Mouse (Mus musculus) right cerebral cortex, postnatal 10 days (tissue): ENCODE measurements around the gene Rbfox3.

Source experiments
- DNase-seq, 2 experiments: peaks; one replicate each; pipeline ENCODE4 v3.0.0; 2021; ENCODE audit warnings: low spot score in 2 of 2

Gene Rbfox3

DNA sequence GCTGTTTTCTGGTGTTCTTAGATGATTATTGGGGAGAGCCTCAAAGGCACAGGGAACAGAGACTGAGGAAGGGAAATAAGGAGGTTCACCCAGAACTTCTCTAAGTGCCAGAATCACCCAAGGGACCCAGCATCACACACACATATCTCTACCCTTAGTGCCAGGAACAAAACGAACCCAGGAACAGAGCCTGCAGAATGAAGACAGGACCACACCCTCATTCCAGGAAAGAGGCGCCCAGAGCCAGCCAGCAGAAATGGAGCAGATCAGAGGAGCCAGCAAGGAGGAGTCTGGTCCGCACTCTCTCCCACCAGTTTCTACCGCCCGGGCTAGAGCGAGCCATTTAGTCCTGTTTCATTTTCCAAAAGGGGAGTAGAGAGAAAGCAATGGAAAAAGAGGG is 358.4 kb downstream of the Rbfox3 start:
- no peak for DNase-seq

DNA sequence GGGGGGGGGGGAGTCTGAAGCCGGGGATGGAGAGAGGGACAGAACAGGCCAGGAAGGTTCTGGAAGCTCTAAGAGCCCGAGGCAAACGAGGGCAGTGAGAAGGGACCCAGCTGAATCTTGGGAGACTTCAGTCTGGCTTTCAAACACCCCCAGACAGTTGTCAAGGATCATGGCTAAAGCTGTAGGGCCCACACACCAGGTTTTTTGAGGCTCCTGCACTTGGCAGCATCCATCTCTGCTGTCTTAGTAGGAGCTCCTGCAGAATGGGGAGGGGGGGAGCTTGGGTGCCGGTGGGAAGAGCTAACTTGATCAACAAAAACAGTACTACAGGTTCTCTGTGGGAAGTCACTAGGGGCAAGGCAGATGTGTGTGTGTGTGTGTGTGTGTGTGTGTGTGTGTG is 358.9 kb downstream of the Rbfox3 start:
- no peak for DNase-seq

DNA sequence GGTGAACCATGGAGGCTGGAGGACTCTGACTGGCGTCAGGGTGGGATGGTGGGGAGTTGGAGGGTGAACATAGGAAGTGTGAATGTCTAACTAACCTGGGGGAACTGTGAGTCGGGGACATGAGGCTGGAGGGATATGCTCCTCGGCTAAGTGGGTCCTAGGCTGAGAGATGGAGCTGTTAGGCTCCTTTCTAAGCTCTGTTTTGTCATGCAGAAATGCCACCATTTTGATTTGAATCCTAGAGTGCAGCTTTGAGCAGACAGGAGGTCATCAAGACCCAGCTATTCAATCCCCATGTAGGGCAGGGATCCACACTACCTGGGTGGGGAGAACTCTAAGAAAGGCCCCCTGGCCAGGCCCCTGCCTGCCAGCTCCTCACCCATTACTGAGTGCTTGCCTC is 359.7 kb downstream of the Rbfox3 start:
- no peak for DNase-seq

DNA sequence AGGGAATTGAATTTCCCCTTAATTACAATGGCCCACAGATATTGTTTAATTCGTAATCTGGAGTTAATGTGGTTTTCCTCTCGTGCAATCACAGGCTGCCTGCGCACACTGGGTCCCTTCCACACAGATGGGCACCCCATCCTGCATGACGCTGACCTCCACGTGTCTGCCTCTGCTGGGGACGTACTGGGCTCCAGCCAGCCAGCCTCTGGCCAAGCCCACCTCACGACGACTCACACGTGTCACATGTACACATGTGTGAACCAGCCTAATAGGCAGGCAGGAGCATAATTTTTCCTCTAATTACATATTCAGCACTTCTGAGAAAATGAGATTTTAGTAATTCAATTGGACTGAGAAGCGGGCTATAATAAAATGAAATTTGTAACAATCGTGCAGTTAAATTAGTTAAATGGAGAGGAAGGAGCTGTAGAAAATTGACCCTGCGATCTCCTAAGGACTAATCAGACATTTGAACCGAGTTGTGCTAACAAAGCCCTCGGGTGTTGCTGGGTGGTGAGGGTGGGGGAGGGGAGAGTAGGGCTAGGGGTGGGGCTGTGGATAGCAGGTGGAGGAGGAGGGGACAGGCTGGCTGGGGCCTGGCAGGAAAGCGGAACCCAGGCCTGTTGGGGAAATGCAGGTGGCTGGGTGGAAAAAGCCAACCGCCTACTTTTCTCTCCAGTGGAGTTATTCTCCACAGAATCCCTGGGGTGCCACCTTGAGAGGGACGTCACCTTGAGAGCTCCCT is 360.4 kb downstream of the Rbfox3 start:
- no peak for DNase-seq

DNA sequence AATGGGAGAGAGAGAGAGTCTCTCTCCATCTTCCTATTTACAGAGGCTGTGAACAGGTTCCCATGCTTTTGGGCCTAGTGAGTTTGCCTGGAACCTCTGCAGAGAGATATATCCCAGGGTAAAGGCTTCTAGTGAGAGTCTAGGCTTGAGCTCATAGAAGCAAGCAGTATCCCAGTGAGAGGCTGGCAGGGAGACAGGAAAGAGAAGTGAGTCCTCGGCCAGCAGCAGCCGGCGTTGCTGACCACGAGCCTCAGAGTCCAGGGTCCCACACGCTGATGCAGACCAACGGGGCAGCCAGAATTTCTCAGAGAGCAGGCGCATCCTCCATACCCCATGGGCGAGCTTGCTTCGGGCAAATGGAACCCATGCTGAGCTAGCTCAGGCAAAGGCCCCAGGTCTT is 363.2 kb downstream of the Rbfox3 start:
- no peak for DNase-seq

DNA sequence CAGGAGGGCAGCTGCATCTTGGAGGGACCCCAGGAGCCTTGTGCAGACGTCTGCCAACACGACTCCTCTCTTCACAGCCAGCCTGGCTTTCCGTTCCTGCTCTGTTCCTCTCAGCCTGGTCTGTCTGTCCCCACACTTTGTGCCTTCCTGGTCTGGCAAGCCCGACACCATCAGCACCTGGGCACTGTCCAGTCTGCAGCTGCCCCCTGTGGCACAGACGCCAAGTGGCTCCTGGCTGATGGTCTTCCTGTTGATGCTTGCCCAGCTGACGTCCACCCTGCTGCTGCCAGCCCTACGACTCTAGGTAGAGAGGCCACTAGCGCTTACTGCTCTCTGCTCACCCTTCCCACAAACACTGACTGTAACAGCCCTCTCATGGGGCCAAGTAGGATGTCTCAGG is 365.1 kb downstream of the Rbfox3 start:
- no peak for DNase-seq

DNA sequence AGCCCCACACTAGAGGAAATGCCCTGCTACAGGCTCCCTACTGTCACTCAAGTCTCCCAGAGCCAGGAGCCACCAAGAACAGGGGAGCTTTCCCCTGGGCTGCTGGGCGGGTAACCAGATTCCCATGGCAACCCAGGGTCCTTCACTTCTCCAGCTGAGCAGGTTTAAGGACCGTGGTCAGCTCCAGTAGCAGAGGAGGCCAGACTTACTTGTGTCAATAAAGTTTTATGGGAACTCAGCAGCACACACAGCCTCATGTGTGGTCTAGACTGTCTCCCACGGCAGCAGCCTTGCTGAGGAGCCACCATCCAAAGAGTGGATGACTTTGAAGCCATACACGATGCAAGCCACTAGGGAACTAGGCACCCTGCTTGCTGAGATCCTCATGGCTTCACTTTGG is 365.7 kb downstream of the Rbfox3 start:
- DNase-seq = no peak

DNA sequence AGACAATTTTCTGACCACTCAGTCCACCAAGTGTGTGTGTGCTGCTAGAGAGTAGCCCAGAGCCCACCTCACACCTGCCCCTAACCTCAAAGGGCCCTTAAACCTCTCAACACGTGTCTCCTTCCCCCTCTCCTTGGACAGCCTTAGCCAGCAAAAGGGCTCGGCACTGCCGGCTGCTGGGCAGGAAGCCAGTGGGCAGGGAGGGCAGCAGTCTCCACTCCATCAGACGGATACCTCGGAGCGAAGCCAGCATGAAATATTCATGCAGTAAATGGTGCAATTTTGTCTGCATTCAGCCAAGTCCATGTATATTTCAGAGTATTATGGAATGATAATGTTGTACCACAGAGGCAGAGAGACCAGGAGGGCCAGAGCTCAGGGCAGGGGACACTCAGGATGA is 366.8 kb downstream of the Rbfox3 start:
- peak in 1 of 2 experiments; percentile 60 for DNase-seq

DNA sequence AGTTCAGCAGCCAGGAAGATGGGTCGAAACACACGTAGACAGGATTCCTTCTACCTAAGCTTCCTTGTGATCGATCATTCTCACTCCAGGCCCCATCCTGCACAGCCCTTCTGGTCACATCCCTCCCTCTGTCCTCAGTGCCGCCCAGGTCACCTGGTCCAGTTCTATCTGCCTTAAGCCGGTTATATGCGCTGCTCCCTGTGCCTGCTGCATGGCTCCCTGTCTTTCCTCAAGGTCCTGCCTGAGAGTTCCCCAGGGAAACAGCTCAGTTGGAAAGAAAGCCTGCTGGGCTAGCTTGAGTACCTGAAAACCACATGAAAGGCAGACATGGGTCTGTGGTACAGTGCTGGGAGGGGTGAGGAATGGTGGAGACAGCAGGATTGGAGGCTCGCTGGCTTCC is 368.5 kb downstream of the Rbfox3 start:
- DNase-seq = no peak

DNA sequence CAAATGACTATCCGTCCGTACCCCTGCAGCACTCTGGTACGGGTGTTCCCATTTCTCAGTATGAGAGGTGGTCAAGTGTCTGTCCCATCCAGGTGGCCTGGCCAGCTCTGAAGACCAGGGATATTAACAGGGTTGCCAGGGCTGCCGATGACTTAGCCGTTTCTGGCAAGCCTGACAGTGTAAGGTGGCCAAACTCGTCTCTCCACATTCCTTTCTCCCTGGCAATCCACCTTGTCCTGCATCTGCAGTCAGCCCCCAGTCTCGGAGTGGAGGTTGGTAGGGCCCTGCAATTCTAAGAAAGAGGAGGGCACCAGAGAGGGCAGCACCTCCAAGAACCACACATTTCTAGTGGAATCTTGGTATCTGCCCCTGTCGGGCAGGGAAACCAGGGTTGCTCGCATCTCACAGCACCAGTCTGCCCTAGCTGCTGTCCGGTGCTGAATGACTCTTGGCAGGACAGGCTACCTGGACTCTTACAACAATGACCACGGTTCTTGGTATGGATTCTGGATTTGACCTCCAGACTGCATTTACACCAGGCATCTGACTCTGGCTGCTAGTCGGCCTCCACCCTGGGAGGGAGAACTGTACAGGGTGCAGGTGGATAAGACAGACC is 370.9 kb downstream of the Rbfox3 start:
- DNase-seq = no peak

DNA sequence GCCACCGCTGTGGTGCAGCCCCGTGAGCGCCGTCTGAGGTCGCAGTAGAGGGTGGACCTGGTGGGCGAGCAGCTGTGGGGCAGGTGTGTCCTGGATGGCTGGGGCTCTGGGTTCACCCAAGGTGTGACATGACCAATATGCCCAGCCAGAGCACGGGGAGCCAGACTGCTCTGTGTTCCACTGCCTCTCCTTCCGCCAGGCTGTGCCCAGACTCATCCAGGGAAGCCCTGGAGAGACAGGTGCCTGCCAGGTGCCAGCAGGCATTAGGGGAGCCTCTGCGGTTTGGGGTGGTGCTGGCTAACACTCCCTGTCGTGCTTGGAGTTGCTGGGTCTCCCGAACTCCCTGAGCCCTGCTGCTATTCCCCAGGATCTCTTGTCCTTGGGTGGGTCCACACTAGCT is 373.4 kb downstream of the Rbfox3 start:
- no peak for DNase-seq

DNA sequence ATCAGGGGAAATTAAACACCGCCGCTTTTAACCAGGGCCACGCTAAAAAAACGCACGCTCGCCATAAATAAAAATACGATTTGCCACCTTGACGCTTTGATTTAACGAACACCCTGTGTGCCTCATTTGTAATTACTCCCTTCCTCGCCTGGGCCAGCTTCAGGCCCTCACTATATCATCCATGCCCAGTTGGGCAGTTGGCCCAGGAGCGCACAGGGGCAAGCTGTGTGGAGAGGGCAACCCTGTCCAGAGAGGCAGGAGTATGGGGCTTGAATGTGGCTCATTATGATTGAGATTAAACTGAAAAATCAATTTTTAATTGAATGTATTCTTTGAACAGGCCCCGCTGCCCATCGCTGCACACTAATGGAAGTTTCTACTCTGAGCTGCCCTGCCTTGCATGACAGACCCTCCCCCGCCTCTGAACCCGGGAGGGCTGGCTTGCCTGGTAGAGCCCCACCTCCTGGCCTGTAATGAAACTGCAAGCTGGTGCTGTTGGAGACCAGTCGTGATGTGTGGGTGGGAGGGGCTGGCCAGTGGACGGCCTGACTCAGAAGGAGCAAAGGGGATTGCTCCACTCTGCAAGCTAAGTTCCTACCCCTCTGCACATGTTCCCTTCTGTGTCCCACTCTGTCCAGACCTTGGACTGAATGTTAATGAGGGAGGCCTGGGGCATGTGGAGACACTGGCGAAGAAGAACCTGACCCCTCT is 376.9 kb downstream of the Rbfox3 start:
- peak in 1 of 2 experiments; percentile 51 for DNase-seq

DNA sequence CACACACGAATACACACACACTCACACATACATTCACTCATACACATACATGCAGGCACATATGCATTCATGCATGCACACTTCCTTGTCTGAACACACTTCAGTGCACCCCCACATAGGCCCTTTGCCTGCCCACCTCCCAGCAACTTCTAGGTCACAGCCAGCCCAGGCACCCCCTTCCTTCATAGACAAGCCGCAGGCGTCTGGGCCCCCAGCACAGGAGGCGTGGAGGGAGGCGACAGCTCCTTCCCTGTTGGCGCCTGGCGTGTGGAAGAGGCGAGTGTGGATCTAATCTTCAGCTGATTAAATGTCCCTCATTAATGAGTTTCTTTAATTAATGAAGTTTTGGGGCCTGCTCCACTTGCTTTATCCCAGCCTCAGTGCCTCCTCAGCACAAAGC is 381.1 kb downstream of the Rbfox3 start:
- DNase-seq = no peak

DNA sequence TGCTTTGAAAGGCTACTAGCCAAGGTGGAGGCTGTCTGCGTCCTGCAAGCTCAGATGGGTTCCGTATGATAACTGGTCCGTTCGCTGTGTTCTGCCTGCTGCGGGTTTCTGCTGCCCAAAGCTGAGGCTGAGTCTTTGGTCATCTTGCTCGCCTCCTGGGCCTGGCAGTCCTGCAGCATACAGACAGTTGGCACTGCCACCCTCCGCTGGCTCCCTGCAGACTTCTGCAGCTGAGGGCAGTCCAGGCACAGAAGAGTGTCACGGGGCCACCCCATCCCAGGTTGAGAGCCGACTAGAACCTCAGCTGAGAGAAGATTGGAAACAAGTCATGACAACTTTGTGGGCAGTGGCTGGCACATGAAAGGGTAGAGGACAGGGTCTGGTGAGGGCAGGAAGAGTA is 382.6 kb downstream of the Rbfox3 start:
- DNase-seq = no peak

DNA sequence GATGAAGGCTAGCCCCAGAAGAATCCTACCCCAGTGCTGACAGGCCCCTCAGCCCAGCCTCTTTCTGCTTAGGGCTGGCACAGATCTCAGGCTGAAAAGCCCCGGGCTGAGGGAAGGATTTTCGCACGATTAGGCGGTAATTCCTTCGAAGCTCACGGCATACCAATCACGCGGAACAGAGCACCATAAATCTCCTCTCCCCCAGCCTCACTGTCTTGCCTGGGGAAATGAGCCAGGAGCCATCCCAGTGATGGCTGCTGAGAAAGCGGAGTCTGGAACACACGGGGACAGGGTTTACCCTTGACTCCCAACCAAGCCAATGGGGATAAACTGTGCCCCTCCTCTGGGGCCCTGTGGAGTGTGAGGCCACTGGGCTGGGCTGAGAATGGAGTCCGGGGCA is 386.3 kb downstream of the Rbfox3 start:
- no peak for DNase-seq

DNA sequence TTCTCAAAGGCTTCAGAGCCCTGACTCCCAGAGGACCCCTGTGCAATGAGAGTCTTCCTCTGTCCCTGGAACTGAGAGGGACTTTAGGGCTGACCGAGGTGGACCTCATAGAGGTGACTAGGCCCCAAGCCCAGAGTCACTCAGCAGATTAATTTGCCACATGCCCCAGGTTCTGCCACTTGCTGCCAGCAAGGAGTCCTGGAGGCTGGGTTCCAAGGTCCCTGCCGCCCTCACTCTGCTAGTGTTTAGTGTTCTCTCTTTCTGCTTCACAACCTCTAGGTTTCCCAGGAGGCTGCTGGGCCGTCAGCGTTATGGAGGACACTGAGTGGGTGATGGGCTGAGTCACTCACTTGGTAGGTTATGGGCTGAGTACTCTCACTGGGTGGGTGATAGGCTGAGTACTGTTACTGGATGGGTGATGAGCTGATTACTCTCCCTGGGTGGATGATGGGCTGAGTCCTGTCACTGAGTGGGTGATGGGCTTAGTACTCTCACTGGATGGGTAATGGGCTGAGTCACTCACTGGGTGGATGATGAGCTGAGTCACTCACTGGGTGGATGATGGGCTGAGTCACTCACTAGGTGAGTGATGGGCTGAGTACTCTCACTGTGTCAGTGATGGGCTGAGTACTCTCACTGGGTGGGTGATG is 387.8 kb downstream of the Rbfox3 start:
- DNase-seq = no peak

DNA sequence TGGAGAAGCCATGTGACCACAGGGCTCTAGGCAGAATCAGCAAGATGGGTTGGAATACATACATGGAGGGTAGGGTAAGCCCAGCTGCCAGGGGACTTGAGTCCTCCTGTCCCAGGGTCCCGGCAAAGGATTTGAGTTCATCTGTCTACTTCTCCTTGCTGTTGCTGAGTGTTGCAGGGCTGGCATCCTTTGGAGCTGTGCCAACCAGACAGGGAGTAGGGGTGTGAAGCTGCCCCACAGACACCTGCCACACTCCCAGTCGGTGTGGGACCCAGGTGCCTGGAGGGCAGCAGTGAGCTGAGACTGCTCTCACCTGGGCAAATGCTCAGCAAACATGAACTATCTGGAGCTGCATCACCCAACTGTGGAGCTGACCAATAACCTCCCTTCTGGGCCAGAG is 390.5 kb downstream of the Rbfox3 start:
- DNase-seq = no peak

DNA sequence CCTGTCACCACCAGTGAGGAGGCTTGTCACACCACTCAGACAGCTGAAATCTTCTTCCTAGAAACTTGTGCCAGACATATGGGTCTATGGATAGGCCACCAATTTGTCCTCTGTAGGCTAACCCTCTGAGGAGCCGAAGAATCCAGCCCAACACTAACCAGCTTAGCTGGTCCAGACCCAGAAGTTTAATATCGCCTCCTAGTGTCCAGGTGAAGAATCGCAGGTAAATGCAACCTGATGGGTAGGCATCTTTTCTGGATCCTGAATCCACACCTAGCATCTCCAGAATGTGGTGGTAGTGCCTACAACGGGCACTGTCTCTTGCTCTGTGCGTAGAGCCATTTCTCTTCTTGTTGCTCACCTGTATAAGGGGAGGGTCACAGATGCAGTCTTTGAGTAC is 391.1 kb downstream of the Rbfox3 start:
- no peak for DNase-seq

DNA sequence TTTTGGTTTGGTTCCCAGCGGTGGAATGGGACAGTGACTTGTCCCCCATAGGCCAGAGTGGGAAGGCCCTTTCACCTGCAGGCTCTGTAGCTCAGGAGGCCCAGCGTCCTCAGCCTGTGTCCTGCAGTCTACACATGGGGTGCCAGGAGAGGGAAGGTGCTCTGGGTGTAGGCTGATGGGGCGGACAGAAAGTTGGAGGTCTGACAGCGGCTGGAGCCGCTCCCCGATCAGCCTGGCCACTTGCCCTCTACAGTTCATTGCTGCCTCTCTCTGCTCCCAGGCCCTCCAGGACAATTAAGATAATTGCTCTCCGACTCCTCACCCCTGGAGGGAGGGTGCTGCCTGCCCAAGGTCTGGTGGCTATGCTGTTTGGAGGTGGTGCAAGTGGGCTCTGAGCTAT is 392.7 kb downstream of the Rbfox3 start:
- DNase-seq = no peak

DNA sequence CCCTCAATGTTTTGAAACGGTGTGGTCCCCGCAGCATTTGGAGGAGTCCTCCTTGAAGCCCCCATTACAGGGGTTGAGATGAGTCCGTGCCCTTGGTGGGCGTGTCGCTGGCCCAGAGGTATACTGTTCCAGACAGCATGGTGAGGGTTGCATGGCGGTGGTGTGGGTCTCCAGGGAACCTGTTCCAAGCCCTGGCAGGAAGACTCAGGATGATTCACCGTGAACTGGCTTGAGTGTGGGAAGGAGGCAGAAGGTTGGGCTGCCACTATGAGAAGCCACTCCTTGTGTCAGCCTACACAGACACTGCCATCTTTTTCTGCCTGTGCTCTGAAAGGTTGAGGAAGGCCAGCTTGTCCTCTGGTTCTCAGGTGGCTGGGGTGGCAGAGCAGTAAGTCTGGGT is 393.5 kb downstream of the Rbfox3 start:
- DNase-seq = no peak

DNA sequence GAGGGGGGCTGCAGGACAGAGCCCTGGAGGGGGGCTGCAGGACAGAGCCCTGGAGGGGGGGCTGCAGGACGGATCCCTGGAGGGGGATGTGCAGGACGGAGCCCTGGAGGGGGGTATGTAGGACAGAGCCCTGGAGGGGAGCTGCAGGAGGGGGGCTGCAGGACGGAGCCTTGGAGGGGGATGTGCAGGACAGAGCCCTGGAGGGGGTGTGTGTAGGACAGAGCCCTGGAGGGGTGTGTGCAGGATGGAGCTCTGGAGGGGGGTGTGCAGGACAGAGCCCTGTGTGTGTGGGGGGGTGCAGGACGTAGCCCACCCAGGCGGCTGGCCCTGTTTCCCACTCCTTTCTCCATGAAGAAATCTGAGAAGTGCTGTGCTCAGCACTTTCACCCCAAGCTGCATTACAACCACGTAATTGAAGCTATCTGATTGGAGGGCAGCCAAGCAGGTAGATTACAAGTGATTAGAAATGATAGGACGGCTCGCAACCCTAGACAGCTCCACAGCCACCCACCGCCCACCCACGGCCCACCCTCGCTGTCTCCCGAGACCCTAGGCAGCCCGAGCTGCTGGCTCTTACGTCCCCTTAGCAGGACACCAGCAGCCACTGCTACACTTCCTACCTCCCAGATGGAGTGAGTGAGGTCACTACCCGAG is 399.0 kb downstream of the Rbfox3 start:
- DNase-seq = no peak

DNA sequence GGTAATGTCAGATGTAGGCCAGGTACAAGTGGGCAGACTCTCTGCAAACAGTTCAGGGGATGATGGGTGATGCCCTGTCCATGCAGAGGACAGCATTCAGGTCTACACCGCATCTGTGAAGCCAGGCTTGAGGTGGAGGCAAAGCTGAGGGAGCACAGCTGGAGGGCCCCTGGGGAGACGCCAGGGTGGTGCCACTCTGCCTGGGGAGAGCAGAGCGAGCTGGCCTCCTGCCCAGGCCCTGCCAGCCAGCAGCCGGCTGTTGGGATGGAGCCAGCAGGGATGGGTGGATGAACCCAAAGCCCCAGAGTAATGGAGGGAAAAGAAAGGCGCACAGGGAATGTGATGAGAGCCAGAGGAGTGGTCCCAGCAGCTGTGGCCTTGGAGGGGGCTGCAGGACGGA is 399.5 kb downstream of the Rbfox3 start:
- DNase-seq = peak; percentile 83
